Mouse (Mus musculus) MN1 (cell line): ENCODE measurements at regions not wholly inside any gene's neighbourhood (a gene's known extent, or its start where the extent isn't known, plus 50 kb on each side); places are given as distances from the start of the nearest gene placed in this dataset.
A peak's percentile ranks its signal among the peaks of the same experiment; 100 is the strongest.

ENCODE experiments used
- DNase-seq: peaks from one replicate; pipeline ENCODE4 v3.0.0-alpha.2; 2016; ENCODE audit warnings: low spot score

DNA sequence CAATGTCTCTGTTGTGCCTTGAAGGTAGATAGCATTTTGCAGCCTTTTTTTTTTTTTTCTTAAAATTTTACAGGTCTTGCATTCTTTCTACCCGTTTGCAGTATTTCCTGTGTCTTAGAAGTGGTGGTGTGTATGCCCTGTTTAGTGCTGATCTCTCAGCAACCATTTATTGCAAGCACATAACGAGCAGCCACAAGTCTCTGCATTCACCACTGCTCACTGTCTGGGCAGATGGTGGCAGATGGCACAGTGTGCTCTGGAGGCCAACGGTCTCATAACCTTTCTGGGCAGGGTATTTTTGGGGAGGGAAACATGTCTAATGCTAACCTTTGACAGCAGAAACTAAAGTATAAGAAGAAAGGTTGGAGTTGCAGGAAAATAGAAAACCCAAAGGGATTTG, 266.1 kb upstream of the Ptger4 start:
- DNase-seq = no peak

GRCm38 (mm10) chr15:5511046-5511445, 267.1 kb upstream of the Ptger4 start:
- no peak for DNase-seq

DNA sequence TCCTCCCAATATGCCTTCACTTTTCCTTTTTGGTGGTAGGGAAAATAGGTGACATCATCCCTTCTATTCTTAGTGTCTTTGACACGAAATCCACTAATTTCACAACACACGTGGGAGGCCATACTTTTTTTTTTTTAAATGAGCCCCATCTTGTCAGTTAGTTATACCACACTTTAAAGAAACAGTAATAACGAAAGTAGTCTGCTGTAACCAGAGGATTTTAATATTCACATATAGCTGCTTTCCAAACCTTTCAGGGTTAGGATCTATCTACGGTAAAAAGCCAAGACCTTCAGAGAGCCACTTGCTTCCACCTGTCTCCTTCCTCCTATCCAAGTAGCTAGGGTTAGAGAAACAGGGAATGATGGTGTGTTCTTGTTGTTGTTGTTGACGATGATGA, 268.6 kb upstream of the Ptger4 start:
- no peak for DNase-seq

DNA sequence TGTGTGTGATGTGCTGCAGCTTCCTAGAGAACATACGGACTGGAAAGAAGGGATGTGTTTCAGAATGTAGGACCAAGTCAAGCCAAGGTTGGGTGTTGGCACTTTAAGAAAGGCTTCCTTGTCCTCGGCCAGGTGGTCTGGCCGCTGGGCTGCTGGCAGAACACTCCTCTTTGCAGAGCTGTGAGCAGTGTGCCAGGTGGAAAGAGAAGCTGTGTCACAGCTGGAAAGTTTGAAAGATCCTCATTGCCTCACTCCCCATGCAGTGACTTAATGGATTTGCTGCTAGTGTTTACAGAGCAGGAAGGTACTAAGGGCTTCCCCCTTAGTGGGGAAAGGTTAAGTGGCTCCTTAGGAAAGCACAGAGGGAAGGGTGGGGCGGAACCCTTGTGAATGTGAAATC, 269.2 kb upstream of the Ptger4 start:
- DNase-seq = no peak

DNA sequence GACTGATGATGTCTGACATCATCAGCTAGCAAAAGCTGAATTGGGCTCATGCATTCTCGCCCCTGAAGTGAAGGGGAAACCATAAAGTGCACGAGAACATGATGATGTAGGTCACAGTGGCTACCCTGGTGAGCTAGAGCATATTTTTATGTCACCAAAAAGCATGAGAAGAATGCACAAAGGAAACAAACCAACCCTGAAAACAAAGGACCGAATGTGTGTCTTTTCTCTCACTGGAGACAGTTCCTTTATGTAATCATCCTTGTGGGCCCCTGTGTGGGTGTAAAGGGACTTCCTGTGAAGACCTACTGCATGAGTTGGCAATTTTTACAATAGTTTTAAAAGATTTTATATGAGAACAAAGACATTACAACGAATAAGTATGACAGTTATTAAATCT, 270.2 kb upstream of the Ptger4 start:
- no peak for DNase-seq

DNA sequence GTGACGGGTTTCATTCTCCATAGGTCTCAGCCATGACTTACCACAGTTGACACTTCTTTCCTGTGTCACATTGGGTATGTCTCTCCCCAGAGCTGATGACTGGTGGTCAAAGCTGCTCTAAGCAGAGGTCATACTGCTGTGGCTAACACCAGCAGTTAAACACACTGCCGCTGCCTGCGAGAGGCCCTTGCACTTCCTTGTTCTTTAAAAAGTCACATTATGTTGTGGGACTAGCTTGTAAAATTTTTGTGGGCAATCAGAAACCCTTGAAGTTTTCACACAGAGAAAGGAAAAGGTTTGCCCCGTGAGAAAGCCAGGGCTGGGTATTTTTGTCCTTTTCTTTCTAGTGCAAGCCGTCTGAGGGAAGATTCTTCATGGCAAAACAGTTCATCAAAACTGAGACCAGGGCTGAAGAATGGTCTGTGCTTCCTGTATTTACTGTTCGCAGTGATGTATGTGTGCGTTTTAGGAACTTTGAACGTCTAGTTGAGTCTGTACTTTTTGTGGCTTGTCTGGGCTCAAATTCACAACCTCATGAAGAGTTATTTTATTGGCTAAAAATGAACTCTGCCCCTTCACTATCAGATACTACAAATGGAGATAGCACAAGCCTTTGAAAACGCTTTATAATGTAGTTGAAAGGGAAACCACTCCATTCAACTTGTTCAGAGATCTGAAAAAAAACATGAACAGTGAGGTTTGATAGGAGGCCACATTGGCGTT, 273.4 kb upstream of the Ptger4 start:
- DNase-seq = no peak

DNA sequence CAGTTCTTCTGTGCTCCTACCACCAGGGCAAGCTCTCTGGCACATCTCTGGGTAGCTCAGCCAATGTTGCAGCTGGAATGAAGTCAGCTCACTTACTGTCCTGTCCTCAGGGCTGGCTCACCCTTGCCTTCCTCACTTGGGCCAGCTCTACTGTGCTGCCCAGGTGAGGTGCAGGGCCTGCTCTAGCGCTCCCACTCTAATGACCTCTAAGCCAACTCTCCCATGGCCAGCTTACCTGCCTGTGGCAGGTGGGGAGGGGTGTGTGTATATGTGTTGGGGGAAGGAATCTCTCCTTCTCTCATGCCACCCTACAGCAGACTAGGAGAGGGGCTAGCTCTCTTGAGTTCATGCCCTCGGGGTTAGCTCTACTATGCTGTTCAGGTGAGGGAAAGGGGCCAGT, 275.6 kb upstream of the Ptger4 start:
- DNase-seq = no peak

GRCm38 (mm10) chr15:5519997-5520396, 276.0 kb upstream of the Ptger4 start:
- DNase-seq = no peak

DNA sequence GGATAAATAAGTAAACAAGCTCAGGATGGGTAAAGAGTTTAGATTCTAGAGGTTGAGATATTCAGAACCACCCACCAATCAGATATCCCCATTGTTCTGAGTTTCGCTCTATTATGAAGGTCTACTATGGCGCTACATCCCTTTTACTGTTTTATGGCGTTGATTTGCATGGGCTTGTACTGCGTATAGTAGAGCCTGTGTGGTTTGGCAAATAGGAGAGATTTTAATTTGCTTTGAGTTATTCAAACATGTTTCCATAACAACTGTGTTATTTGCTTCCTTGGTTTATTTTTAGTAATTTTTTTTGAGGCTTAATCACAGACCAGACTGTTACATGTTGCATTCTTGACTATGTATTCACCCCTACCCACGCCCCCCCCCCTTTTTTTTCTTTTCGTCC, 284.6 kb upstream of the Ptger4 start:
- no peak for DNase-seq

DNA sequence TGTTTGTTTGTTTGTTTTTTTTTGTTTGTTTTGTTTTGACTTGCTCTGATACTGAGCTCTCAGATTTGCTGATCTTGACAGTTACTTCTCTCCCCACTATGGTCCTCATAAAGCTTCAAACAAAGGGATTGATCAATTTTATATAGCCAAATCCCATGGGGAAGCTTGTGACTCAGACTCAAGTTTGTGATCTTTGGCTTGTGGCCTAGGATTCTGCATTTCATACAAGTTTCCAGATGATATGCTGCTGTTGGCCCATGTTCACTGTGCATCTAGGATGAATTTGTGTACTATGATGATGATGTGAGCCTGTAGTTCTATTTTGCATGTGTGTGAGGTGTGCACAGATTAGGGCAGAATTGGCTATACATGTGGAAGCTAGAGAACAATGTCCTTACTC, 289.7 kb upstream of the Ptger4 start:
- DNase-seq = no peak

DNA sequence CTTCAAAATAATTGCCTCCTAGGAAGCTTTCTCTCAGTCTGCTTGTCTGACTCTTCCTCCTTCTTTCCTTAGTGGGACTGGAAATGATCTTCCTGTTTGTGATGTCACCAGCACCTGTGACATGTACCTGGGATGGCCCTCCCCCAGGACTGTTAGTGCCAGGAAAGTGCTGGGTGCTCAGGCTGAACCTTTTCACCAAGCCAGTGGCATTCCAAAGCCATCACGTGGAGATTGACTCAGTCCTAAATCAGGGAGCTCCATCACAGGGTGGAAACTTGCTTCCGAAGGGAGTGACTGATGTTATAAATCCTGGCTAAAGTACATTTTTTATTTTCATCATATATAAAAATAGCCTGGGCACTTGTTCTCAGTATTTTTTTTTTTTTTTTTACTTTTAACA, 293.4 kb upstream of the Ptger4 start:
- no peak for DNase-seq

DNA sequence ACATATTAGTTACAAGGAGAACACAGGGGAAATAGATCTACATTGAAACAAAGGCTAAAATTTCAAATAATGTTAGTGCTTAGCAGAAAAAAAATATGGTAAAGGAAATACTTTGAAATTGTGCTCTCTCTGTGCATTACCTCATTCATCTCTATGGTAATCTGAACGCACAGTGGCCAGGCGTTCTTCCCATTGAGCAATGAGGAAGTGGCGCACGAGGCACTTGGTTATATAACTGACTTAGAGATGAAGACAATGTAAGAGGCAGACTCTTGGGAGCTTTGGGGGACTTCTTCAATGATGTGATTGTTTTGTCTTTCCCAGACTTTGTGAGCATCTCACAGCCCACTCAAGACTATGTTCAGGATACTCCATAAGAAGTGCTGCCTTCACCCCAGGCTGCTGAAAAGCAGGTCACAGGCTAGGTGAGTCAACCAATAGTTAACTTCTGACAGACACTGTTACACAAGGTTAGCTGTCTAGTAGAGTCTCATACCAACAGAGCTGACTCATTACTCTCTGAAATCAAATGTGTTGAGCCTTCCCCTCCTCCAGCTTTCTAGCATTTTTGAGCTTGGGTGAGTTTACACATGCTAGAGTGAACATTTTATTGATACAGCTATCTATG, 295.4 kb upstream of the Ptger4 start:
- no peak for DNase-seq

GRCm38 (mm10) chr15:5554526-5554925, 310.5 kb upstream of the Ptger4 start:
- DNase-seq = no peak

DNA sequence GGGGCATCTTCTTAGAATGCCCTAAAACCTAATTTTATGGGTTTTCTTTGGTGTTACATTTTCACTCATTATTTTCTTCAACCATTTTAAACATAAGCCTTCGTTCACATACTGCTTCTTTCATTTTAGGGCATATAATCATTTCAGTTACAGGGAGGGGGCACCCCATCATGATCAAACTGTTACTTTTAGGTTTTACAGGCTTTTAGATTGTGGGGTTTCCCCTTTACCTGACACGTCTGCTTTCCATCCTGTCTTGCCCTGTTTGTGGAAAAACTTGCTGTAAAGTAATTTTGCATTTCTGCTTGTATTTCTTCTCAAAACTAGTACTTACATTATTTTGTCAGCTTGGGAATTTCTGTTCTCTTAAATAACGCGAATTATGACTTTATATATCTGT, 310.9 kb upstream of the Ptger4 start:
- no peak for DNase-seq

DNA sequence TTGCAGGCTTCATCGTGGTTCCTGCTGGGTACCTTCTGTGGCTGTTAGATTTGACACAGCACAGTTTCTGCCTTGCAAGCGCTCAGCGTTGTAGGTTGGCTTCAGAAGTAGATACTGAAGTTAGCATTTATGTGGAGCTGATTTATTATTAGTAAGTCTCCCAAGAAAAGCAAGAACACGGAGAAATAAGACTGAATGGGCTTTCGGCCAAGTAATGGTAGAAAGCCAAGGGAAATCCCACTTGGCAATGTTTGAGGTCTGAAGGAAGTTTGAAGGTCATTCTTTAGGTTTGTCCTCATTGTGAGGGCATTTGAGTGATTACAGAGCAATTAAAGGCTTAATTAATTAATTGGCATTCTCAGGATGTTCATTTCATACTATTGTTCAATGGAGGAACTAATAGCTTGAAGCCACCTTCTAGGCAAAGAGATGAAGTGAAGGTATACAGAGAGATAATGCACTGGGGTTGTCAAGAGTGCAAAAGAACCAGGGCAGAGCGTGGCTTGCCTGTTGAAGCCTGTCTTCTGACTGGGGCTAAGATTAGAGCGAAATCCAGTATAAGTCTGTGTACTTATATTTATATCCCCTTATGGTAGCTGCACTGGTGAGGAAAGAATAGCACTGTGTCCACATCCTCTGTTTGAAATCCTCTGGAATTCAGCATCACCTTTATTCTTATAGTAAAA, 311.5 kb upstream of the Ptger4 start:
- DNase-seq = no peak

DNA sequence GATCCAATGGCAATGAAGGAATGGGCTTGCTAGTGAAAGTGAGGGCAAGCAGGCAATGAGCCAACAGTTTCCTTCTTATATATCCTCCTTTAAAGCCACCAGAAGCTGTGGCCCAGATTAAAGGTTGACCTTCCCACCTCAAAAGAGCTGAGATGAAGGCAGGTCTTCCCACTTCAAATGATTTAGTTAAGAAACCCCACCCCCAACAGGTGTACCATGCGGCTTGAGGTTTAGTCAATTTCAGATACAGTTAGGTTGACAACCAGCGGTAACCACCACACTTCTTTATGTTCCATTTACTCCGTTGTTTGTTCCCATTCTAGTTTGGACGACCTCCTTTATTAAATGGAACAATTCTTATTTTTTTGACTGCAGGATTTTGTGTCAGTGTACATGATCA, 317.8 kb upstream of the Ptger4 start:
- no peak for DNase-seq

DNA sequence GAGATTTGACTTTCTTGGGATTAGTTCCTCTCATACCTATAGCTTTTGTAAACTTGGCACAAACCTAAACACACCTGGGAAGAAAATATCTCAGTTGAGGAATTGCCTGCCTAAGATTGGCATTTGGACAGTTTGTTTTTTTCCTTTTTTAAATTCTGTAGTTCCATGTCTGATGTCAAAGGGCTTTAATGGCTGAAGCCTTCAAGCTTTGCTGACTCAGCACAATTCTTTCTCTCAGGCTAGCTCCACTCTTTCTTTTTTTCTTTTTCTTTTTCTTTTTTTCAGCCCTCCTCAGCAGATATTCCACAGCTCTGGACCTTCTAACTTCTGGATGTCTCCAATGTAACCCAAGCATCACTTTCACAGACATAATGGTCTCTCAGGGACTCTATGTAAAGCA, 330.4 kb upstream of the Ptger4 start:
- DNase-seq = no peak

DNA sequence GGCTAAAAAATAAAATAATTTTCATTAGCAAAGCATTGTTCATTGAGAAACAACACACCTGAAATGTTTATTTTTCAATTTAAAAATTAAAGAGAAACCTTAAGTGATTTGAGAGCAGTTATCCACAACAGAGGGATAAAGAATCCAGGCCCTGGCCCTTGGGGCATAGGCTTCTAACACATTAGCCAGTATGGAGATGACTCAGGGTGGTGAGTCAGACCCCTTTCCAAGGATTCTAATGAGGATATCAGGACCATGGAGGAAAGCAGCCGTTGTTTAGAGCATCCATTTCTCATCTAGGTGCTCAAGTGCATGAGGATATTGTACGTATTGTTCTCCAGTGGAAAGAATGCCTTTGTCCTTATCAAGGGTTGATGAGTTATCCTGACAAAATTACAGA, 335.6 kb upstream of the Ptger4 start:
- DNase-seq = peak; percentile 57

DNA sequence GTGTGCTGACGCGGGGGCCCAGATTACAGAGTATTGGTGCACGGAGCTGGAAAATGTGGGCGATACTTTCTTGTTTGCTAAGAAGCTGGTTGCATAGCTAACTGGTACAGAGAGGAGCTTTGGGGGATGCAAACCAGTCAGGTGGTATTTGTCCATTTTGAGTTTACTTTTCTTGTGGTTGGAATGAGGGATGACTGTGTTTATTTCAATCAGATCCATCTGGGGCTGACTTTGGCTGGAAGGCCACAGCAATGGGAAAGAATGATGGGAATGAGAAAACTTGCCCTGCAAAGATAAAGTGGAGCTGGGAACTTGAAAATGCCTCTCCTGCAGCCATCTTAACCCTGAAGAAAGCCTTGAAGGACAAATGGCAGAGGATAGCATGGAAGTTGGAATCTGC, 336.4 kb upstream of the Ptger4 start:
- DNase-seq = no peak

DNA sequence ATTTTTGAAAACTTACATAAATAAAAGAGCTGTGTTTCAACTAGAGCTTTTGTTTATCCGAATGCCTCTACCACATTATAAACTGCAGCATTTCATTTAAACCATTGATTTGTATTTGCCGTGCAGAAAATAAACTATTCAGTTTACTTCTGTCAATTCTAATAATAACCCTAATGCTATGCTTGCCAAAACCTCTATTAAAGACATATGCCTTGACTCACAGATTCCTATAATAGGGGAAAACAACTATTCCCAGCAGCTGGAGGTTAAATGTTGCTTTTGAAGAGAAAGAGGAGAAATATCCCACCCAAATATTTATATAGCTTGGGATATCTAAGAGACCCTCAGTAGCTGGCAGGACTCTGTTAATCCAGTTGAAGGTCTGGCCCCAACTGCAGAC, 340.4 kb upstream of the Ptger4 start:
- DNase-seq = no peak

- no peak for DNase-seq
Measured at GRCm38 (mm10) chr15:5604732-5605266, 360.8 kb upstream of the Ptger4 start.

DNA sequence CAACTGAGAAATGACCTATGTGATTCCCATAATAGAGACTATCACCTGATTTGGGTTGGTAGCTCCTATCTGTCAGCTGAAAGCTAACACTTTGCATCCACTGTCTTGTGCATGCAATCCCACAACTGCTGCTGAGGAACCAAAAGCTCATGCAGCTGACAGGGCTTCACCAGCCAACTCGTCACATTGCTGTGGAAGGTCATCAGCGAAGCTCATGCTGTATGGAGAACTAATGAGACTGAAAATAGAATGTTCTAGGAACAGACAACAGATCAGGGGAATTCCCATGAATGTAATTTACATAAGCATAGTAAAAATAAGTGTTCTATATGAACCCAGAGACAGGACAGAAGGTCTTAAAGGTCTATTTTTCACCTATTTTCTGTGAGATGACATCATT, 363.5 kb upstream of the Ptger4 start:
- DNase-seq = no peak

GRCm38 (mm10) chr15:5623021-5623420, 379.0 kb upstream of the Ptger4 start:
- DNase-seq = no peak
